Mouse (Mus musculus) cerebral cortex, adult 2 months (tissue): ENCODE measurements around the gene Sarnp.

Experiments used
- WGBS: fragments of 180-500 bp; shearing (Covaris S2); methylation state at CpG from one replicate; pipeline ENCODE4 v1.1.7; 2018; 5-methylcytosine and 5-hydroxymethylcytosine counted together

The Sarnp gene

DNA sequence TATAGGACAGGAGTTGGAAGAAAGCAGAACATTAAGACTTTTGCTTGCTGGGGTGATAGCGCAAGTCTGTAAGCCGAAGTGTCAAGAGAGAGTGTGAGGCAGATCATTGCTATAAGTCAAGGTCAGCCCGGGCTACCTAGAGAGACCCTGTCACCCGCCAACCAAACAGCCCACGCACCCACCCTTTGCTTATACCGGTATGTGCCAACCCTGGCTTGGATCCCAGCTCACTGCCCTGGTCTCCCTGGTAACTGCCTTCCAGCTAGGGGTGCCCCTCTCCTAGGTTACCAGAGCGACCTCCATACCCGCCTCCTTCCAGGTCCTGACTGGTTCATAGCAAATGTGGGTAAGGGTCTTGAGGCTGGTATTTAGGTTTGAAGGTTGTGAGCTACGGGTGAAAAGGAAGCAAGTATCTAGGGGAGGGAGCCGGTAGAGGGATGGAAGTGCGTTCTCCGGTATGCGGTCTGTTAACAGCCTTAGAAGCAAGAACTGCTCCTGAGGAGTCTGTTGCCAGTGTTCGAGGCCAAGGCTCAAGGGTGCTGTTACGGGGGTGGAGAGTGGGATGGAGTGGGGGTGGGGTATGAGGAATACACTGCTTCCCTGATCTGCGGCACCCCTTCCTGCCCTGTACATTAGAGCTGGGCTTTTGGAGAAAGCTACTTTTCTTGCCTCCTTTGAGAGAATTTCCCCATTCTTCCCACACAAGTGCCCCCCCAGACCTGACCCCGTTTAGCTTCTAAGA lies 79.0 kb downstream of the Sarnp start:
- 6% methylated on average over 17 of the region's 17 CpGs for WGBS

DNA sequence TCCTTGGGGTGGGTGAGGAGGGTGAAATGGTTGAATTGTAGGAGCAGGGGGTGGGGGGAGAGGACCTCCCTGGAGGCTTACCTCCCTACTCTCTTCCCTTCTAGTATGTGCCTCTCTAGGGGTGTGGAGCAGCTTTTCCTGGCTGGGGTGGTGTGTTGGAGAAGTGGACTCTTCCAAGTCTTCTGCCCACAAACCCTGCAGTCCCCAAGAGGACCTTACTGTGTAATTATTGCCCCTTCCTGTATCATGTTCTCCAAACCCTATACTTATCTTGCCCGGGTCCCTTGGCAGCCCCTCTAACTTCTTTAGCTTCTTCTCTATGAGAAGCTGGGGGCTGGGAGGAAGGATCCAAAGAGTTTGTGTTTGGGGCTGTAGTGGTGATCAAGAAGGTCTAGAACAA lies 79.7 kb downstream of the Sarnp start:
- 46% methylated on average over 1 of the region's 1 CpGs for WGBS

DNA sequence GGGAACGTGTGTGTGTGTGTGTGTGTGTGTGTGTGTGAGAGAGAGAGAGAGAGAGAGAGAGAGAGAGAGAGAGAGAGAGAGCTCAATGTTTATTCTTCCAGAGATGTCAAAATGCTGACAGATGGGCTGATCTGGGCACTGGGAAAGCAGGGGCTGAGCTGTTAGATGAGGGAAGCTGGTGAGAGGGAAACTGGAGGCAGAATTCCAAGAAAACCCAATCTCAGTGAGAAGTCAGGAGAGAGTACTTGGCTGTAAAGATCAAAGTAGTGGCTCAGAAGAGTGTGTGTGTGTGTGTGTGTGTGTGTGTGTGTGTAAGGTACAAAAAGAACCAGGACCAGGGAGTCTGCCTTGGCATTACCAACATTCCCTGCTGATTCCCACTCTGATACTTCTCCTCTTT lies 80.4 kb downstream of the Sarnp start:
- 11% methylated on average over 1 of the region's 1 CpGs for WGBS

DNA sequence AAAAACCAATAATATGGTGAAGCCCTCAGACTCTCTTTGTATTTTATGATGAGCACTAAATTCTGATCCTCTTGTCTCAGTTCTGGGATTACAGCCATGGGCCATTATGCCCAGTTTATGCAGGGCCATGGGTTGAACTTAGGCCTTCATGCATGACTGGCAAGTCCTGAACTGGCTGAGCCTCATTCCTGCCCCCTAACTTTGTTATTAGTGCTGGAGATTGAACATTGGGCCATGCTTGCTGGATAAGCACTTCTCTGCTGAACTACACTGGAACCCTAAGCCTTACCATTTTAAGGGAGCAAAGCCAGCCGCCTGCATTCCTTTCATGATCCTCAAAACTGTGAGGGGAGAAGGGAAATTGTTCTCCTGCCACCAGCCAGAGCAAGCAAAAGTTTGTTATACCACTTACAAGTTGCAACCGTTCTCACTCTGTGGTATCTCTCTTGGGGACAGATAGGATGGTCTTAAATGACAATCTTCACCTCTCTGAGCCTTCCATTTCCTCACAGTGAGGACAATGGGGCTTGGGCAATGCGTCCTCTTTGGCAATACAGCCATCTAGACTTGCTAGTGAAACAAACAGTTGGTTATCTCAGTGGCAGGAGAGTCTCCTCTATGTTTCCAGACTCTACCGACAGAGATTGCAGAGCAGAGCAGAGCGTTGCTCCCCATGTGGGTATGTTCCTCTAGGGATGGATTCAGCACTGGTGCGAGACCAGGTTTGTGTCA lies 82.8 kb downstream of the Sarnp start:
- 88% methylated on average over 6 of the region's 6 CpGs for WGBS

DNA sequence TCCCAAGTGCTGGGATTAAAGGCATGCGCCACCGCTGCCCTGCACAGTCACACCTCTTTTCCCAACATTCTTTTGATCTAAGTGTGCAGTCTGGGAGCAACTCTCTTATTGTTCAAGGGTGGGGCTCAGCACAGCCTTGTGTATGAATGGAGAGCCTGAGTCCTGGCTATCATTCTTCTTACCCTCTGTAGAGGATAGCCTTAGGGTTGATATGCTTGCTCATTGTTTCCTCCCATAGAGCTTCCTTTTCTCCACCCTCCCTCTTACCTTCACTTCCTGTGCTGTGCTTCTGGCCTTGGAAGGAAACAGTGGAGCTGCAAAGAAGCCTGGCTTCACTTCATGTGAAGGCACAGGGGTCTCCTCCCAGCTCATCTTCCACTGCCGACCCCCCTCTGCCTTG lies 83.6 kb downstream of the Sarnp start, which contains the start of gene Cd63:
Gene Cd63, plus strand, starts transcription at position 292 of the 400 bp plus-strand sequence.
- 87% methylated on average over 3 of the region's 3 CpGs for WGBS

DNA sequence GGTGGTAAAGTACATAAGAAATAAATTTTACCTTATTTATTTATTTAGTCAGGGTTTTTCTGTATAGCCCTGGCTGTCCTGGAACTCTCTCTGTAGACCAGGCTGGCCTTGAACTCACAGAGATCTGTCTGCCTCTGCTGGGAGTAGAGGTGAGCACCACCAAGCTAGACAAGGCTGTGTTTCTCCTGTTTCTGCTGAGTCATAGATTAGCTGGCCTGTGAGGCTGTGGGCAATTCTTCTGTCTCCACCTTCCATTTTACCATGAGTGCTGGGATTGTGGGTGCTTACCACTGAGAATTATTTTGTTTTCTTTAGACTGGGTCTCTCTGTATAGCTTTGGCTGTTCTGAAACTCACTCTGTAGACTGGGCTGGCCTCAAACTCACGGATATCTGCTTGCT lies 84.3 kb downstream of the Sarnp start:
- 83% methylated on average over 1 of the region's 1 CpGs for WGBS

DNA sequence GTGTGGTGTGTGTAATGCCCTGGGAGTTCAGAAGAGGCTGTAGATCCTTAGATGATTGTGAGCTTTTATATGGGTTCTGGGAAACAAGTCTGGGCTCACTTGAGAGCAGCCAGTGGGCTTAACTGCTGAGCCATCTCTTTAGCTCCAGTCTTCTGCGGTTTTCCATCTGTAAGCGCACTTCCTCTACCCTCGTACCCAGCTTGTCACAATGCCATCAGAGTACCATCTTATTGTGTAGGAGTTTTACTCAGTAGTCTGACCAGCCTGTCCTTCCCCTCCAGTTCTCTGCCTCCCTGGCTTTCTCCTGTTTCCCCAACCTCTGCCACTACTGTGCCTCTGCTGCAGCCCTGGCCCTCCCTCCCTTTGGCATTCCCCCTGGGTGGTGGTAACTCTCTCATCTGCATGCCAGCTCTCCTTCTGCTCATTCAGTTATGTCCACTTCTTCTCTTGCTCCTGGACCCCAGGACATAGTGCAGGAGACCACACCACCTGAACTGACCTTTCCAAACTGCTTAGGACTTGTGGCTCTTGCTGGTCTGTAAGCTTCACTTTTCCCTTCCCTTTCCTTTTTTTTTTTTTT lies 85.4 kb downstream of the Sarnp start:
- WGBS: 92% methylated on average over 3 of the region's 3 CpGs

DNA sequence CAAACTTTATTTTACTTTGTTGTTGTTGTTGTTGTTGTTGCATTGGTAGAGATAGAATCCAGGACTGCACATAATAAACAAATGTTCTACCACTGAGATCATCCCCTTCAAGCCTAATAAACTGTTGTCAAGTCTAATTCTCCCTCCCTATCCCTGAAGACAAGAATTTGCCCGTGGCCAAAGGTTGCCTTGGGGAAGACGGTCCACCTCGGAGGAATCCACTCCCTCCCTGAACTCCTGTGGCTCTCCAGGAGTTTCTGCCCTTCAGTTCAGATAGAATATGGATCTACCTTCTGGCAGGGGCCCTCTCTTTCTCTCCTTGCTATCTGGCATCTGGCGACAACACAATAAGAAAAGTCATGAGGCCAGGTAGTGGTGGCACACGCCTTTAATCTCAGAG lies 87.7 kb downstream of the Sarnp start:
- WGBS: 87% methylated on average over 5 of the region's 5 CpGs

DNA sequence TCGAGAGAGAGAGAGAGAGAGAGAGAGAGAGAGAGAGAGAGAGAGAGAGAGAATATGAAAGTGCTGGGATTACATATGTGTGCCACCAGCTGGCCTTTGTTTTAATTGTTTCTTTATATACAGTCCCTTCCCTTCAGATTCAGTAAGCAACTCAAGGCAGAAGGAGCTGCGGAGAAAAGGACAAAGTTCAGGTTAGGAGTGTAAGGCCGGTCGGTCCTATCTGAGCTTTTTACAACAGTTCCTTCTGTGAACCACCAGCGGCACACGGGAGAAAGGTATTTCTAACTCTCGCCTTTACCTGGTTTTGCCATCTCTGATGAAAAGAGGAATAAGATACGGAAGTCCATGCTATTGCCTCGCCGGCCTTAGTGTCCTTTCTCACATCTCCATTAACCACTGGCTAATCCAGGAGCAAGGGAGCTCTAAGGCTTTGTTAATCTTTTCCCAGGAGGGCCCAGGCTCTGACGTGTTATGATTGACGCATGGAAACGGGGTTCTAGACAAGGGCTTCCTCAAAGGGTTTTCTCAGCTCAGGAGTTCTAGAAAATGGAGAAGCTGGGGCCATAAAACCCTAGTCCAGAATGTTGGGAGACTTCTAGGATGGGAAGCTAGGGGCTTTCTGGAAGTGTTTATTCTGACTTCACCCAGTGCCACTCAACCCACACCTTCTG lies 91.8 kb downstream of the Sarnp start:
- 76% methylated on average over 13 of the region's 13 CpGs for WGBS

DNA sequence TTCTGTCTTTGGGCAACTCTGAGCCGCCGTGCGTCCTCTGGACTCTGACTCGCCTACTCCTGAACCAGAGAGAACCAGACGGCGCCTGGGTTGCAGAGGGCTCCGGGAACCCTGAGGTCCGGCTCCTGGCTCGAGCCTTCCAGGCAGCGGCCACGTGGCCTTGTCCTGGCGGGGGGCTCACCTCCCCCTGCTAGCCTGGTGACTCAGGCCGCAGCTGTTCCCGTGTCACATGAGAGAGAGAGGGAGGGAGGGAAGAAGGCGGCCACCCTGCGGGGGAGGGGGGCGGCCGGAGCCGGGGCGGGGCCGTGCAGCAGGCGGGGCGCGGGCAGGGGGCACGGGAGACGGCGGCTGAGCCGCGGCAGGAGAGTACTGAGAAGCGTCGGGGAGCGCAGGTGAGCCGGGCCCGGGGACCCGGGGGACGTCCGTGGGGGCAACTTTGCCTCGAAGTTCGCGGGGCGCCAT lies 92.5 kb downstream of the Sarnp start:
- 4% methylated on average over 36 of the region's 41 CpGs for WGBS

DNA sequence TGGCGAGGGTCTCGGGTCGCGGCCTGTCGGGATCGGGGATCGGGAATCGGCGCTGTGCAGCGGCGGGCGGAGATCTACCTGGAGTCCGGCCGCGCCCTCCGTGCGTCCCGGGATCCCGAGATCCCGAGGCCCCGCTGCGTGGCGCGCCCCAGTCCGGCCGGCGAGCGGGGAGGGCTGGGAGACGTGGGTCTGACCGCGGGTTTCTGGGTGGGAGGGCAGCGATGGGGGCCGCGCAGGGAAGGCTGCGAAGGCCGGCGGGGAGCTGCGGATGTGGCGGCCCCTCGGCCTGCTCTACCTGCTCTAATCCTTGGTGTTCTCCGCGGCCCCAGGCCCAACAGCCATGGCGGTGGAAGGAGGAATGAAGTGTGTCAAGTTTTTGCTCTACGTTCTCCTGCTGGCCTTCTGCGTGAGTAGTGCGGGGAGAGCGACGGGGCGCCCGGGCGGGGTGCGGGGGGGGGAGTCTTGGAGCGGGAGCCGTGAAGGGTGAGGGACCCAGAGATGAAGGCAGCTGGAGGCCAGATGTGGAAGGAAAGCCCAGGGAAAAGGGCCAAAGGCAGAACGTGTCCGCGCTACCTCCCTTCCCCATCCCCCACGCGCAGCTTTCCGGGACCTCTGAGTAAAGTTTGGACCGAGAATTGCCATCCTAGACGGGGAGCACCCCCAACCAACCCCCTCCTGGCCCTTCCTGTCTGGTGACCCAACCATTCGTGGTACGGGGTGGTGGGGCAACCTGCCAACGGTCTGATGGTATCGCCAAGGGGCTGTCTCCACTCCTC lies 93.1 kb downstream of the Sarnp start:
- WGBS: 2% methylated on average over 64 of the region's 66 CpGs

DNA sequence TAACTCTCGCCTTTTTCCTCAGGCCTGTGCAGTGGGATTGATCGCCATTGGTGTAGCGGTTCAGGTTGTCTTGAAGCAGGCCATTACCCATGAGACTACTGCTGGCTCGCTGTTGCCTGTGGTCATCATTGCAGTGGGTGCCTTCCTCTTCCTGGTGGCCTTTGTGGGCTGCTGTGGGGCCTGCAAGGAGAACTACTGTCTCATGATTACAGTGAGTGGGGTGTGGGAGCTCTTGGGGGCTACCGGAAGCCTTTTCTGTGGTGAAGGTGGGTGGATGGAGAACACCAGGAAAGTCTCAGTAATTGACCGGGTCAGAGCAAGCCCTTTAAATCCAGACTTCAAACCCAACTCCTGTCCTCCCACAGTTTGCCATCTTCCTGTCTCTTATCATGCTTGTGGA lies 94.3 kb downstream of the Sarnp start:
- 80% methylated on average over 6 of the region's 6 CpGs for WGBS

DNA sequence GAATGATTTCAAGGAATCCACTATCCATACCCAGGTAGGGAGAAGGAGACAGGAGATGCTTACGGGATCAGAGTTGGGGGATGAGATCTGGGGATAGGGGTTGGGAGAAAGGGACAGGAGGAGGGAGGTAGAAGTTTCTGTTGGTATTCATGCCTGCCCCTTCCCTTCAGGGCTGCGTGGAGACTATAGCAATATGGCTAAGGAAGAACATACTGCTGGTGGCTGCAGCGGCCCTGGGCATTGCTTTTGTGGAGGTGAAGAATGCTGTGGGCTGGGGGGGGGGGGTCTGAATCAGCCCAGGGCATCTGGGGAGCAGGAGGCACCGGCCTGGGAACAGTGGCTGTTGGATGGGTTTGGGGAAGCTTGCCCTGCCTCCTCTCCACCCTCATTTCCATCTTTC lies 95.1 kb downstream of the Sarnp start:
- WGBS: 69% methylated on average over 4 of the region's 4 CpGs

DNA sequence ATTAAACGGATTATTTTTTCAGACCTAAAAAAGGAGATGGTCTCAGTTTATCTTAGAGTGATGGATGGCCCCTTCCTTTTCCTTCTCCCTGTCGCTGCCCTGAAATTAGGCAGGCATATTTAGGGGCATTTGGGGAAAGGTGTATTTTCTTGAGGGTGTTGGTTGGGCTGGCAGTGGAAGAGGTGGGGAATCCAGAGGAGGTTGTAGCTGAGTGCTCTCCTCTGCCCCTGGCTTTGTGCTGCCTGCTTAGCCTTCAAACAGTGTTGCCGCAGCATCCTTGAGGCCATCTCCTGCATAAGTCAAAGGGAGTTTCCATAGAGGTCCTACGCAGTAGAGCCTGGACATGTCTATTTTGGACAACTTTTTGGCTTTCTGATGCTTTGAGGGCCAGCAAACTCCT lies 95.7 kb downstream of the Sarnp start:
- WGBS: 76% methylated on average over 4 of the region's 4 CpGs

DNA sequence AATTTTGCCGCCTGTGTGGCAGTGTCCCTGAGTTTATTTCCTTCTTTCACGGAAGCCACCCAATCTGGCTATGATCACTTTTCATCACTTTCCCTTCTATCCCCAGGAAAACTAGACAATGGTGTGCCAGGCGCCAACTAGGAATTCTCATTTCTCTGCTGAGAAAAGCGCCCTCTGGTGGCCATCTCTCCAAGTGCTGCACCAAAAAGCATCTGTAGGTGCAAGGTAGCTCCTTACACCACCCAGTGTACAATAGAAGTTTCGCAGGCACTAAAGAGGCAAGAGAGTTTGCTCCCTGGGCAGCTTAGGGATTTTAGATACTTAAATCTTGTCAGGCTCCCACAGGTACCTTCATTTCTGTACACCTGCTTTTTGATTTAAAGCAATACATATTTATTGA lies 96.1 kb downstream of the Sarnp start:
- WGBS: 9% methylated on average over 5 of the region's 5 CpGs

DNA sequence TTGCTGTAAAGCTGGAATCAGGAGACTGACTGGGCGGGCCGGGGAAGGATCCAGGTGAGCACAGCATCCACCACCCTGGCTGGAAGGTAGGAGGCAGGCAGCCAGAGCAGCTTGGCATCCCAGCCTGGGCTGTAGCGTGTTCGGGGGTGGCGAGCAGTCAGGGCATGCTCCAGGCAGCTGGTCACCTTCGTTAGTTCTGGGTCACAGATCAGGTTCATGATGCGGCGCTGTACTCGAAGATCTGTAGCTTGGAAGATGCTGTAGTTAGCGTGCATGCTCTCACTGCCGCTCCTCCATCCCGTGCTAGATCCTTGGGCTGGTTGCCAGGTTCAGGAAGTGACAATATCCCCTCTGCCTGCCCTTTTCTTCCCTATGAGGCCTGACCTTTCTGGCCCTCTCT lies 96.6 kb downstream of the Sarnp start:
- WGBS: 77% methylated on average over 12 of the region's 12 CpGs

DNA sequence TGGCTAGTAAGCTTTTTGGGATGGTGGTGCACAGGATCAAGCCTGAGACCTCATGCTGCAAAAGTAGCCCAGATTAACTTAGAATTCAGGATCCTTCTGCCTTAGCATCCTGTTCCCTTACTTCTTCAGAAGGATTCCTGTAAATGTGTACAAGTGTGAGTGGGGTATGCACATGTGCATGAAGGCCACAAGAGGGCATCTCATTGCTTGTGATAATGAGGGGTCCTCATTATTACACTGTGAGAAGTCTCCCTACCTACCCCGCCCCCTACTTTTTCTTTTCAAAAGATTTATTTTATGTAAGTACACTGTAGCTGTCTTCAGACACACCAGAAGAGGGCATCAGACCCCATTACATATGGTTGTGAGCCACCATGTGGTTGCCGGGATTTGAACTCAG lies 98.4 kb downstream of the Sarnp start:
- WGBS: 91% methylated on average over 2 of the region's 2 CpGs

DNA sequence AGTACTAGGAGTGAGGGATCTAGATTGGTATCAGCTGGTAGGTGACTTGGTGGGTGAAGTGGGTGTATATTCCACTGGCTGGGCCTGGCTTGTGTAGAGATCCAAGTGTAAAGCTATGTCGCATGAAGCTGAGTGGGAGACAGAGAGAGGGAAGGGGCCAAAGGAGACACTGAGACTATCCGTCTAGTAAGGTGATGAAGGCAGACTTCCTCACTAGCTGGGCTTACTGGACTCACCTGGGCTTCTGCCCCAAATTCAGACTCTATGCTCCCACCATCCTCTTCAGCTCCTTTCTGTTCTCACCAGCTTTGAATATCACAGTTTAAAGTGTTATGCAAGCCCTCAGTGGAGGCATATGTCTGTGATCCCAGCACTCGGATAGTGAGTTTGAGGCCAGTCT lies 99.5 kb downstream of the Sarnp start:
- 80% methylated on average over 3 of the region's 3 CpGs for WGBS

DNA sequence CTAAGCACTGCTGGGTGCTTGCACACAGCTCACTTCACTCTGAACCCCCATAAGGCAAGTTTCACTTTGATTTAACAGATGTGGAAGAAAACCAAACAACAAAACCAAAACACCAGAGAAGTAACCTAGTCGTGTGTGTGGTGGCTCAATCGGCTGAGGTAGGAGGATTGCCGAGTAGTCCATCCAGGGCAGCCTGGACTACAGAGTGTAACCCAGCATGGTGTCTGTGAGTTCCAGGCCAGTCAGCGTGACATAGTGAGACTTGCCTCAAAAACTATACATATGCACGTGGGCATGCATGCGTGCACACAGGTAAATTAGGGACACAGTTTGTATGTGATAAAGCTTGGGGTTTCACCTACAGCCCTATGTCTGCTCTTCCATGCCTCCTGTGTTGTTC lies 100.3 kb downstream of the Sarnp start:
- WGBS: 88% methylated on average over 6 of the region's 6 CpGs

DNA sequence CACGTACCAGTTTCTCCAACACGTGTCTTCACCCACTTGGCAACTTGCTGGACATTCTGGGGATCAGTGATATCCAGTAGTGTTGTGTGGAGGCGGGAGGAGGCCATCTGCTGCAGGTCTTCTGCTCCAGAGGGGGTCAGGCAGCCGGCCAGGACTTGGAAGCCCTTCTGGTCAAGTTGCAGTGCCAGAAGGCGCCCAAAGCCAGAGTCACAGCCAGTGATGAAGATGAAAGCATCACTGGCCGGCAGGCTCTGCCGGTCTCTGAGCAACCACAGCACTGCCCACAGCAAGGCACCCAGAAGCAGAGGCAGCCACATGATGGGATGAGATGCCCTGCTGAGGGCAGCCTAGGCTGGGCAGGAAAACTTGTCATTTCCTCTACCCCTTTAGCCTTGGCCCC lies 101.1 kb downstream of the Sarnp start:
- 44% methylated on average over 7 of the region's 7 CpGs for WGBS

DNA sequence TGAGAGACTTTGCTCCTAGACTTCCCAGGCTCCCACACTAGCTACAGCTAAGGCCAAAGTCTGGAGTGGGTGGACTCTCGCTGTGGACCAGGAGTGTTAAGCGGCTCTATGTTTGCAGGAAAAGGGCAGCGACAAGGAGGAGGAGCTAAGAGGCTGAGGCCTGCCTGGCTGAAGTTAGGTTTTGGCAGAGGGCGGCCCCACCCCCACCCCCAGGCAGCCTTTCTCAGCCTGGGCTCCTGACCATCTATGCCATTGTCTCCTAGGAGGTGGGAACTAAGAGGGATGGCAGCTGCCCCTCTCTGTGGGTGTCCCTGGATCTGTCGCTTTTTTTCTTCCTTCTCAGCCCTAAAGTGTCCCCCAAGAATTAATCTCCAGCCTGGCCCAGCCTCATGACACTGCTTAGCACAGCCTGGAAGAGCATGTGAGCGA lies 102.1 kb downstream of the Sarnp start:
- WGBS: 31% methylated on average over 6 of the region's 6 CpGs

DNA sequence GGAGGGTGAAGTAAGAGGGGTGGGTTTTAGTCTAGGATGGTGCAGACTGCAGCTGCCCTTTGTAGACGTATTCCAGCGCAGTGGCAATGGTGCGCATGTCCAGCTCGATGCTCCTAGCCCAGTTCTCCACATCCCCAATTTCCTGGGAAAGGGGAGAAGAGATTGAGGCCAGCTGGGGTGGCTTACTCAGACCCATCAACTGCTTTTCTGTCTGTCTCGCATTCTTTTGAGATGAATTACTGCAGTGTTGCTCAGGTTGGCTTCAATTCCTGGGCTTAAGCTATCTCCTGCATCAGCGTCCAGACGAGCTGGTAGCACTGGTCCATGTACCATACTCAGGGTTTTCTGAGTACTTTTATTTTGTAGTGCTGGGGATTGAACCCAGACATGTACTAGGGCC lies 102.8 kb downstream of the Sarnp start:
- 83% methylated on average over 7 of the region's 7 CpGs for WGBS
